Comparison of ENCODE assay signal across 9 mouse cellular contexts in genomic region chr2:172833196-172833595, GRCm38 (mm10).
DNase-seq lines count a peak whose midpoint lies in the region; ATAC-seq and TF ChIP-seq lines count a peak whose summit lies in the region.
"Had no signal": no experiment of that assay in that cellular context is flagged by ENCODE, and none has a peak within 500 bp of the region (broad histone marks: within the 10 kb centered on the region; RNA-seq: fewer than 3 reads in every experiment).

No protein-coding gene starts in this region.

- H3K9me3 ChIP-seq in intestine, embryonic 15.5 days: no peaks in the 10 kb centered on the region
- H3K9me3 ChIP-seq in intestine, postnatal 0 days (ENCODE audit: control insufficient read depth): no peaks in the 10 kb centered on the region
- H3K9me3 ChIP-seq in limb, embryonic 11.5 days (ENCODE audit: control insufficient read depth, low read length): no peaks in the 10 kb centered on the region

- DNase-seq in urinary bladder, postnatal 25 days (ENCODE audit: low spot score): peak; percentile 35
- DNase-seq in urinary bladder, adult 2 months (ENCODE audit: low spot score): no peak
- DNase-seq in forelimb bud, embryonic 11.5 days (ENCODE audit: low read depth, low spot score): peak; percentile 62
- DNase-seq in limb, embryonic 11.5 days (ENCODE audit: low spot score): peak; percentile 65
- no peak for DNase-seq in T-cell, adult 2 months (ENCODE audit: low spot score)

- WGBS in intestine, embryonic 15.5 days: 30% methylated on average over 2 of the region's 2 CpGs
- WGBS in intestine, postnatal 0 days: 41% methylated on average over 2 of the region's 2 CpGs
- WGBS in limb, embryonic 11.5 days: 22% methylated on average over 2 of the region's 2 CpGs

- no peak overlapping the region for H3K4me2 ChIP-seq in intestine, embryonic 15.5 days (replicated peaks)
- H3K4me2 ChIP-seq in intestine, postnatal 0 days (replicated peaks; ENCODE audit: low read depth): no peak overlapping the region
- no peak overlapping the region for H3K4me2 ChIP-seq in limb, embryonic 11.5 days (ENCODE audit: low read depth, severe bottlenecking)

- H3K27me3 ChIP-seq in intestine, embryonic 15.5 days (replicated peaks): no peaks in the 10 kb centered on the region
- no peaks in the 10 kb centered on the region for H3K27me3 ChIP-seq in intestine, postnatal 0 days (replicated peaks; ENCODE audit: control insufficient read depth, insufficient read depth, low read length)
- no peaks in the 10 kb centered on the region for H3K27me3 ChIP-seq in limb, embryonic 11.5 days (ENCODE audit: control insufficient read depth, insufficient read depth, low read length)

- H3K9ac ChIP-seq in intestine, embryonic 15.5 days: no peak overlapping the region
- no peak overlapping the region for H3K9ac ChIP-seq in intestine, postnatal 0 days (ENCODE audit: low read depth, low read length)
- H3K9ac ChIP-seq in limb, embryonic 11.5 days (ENCODE audit: low read length): no peak overlapping the region

- ATAC-seq in intestine, embryonic 15.5 days: 0 out of 2 replicates have a peak, but pooled peaks have one; percentile 5
- ATAC-seq in intestine, postnatal 0 days: no peak
- ATAC-seq in limb, embryonic 11.5 days (ENCODE audit: insufficient number of reproducible peaks, low FRiP score, low TSS enrichment, low read depth): no peak
- no peak for ATAC-seq in monocyte, adult 5-6 weeks (replicated peaks; ENCODE audit: insufficient number of reproducible peaks, low FRiP score, low TSS enrichment, poor library complexity, severe bottlenecking)

- no peaks in the 10 kb centered on the region for H3K36me3 ChIP-seq in intestine, embryonic 15.5 days
- H3K36me3 ChIP-seq in intestine, postnatal 0 days (ENCODE audit: control insufficient read depth, insufficient read depth): no peaks in the 10 kb centered on the region
- H3K36me3 ChIP-seq in limb, embryonic 11.5 days (ENCODE audit: control insufficient read depth, insufficient read depth, low read length): no peaks in the 10 kb centered on the region

- no peaks in the 10 kb centered on the region for H3K4me1 ChIP-seq in intestine, embryonic 15.5 days (replicated peaks)
- 0 out of 2 replicates have a peak, but pooled peaks cover under 1% of the 10 kb centered on the region for H3K4me1 ChIP-seq in intestine, postnatal 0 days (replicated peaks; ENCODE audit: control insufficient read depth, insufficient read depth, low read length)
- H3K4me1 ChIP-seq in limb, embryonic 11.5 days (ENCODE audit: control insufficient read depth, insufficient read depth, low read length): peaks cover 21% of the 10 kb centered on the region

- TF ChIP-seq CTCF in intestine, postnatal 0 days (IDR thresholded peaks at IDR 0.05; ENCODE audit: low read depth): no peak

- no peak overlapping the region for H3K4me3 ChIP-seq in intestine, embryonic 15.5 days (replicated peaks)
- H3K4me3 ChIP-seq in intestine, postnatal 0 days (ENCODE audit: low read depth, low read length): no peak overlapping the region
- no peak overlapping the region for H3K4me3 ChIP-seq in limb, embryonic 11.5 days (ENCODE audit: low read depth, low read length)
- H3K4me3 ChIP-seq: layer of hippocampus, adult 2 months had no signal

- no peak overlapping the region for H3K27ac ChIP-seq in intestine, embryonic 15.5 days
- H3K27ac ChIP-seq in intestine, postnatal 0 days (ENCODE audit: low read depth, low read length): no peak overlapping the region
- no peak overlapping the region for H3K27ac ChIP-seq in limb, embryonic 11.5 days (replicated peaks; ENCODE audit: low read depth, low read length)
- H3K27ac ChIP-seq: layer of hippocampus, adult 2 months had no signal

Comparison
In these comparisons a context has a peak if more than half of its experiments do, and no peak if none do; other contexts are left out.
1. DNase-seq: peak in urinary bladder, postnatal 25 days (single experiment), forelimb bud, embryonic 11.5 days (single experiment) and limb, embryonic 11.5 days (single experiment); none in urinary bladder, adult 2 months (single experiment) and T-cell, adult 2 months (single experiment).